Mouse (Mus musculus) intestine, postnatal 0 days (tissue): Measurements from ENCODE around the gene Ptpn7. TPM values are rescaled to one million over a fixed set of nuclear protein-coding genes. Genes with fewer than 3 reads are reported as not detected.

Experiments
- ATAC-seq: fragments of 200-750 bp; cut with Nextera tagmentation; 2 replicates; pipeline ENCODE4 v1.8.0; 2017; ENCODE audit warnings: mild to moderate bottlenecking, moderate TSS enrichment, moderate library complexity
- H3K27ac ChIP-seq: fragments of 300-500 bp; sonication (generic); 2 replicates; pipeline ENCODE4 v1.5.1; 2014; ENCODE audit warnings: mild to moderate bottlenecking, low read depth, low read length, moderate library complexity
- H3K27me3 ChIP-seq: fragments of 300-500 bp; sonication (generic); replicated peaks from 2 replicates; pipeline ENCODE4 v1.6.1; 2014; ENCODE audit warnings: low read length, mixed read lengths; ENCODE audit not compliant: control insufficient read depth, insufficient read depth
- H3K36me3 ChIP-seq: fragments of 300-500 bp; sonication (generic); 2 replicates; pipeline ENCODE4 v1.6.1; 2014; ENCODE audit warnings: mild to moderate bottlenecking, moderate library complexity; ENCODE audit not compliant: control insufficient read depth, insufficient read depth
- H3K4me1 ChIP-seq: fragments of 300-500 bp; sonication (generic); replicated peaks from 2 replicates; pipeline ENCODE4 v1.6.1; 2014; ENCODE audit warnings: antibody characterized with exemption, low read length, mixed read lengths; ENCODE audit not compliant: control insufficient read depth, insufficient read depth
- H3K4me2 ChIP-seq: fragments of 300-500 bp; sonication (generic); replicated peaks from 2 replicates; pipeline ENCODE4 v1.6.1; 2014; ENCODE audit warnings: low read depth, mild to moderate bottlenecking, moderate library complexity
- H3K4me3 ChIP-seq: fragments of 300-500 bp; sonication (generic); 2 replicates; pipeline ENCODE4 v1.5.1; 2014; ENCODE audit warnings: low read depth, low read length
- H3K9ac ChIP-seq: fragments of 300-500 bp; sonication (generic); 2 replicates; pipeline ENCODE4 v1.6.1; 2014; ENCODE audit warnings: mild to moderate bottlenecking, low read depth, low read length
- H3K9me3 ChIP-seq: fragments of 300-500 bp; sonication (generic); 2 replicates; pipeline ENCODE4 v1.6.1; 2016; ENCODE audit warnings: mixed run types; ENCODE audit not compliant: control insufficient read depth
- CTCF ChIP-seq: sonication (generic); IDR thresholded peaks from 2 replicates; pipeline ENCODE4 v1.5.1; 2016; ENCODE audit warnings: low read depth, mild to moderate bottlenecking, control low read depth, antibody characterized with exemption, moderate library complexity
- WGBS: fragments of 180-500 bp; shearing (Covaris S2); extraction: QIAGEN DNeasy Blood & Tissue Kit; methylation state at CpG from one replicate; pipeline ENCODE4 v1.1.7; 2014; 5-methylcytosine and 5-hydroxymethylcytosine counted together
- polyA plus RNA-seq: library from polyadenylated mRNA; unstranded; fragments of >200 nt; fragmentation: Nextera tagmentation; extraction: Ambion mirVana; gene quantifications from 2 replicates; pipeline ENCODE4 v1.2.1, GENCODE M21; 2015

Ptpn7 gene
- polyA plus RNA-seq, 1 experiment from 2014 or later, result 0.76 TPM

DNA sequence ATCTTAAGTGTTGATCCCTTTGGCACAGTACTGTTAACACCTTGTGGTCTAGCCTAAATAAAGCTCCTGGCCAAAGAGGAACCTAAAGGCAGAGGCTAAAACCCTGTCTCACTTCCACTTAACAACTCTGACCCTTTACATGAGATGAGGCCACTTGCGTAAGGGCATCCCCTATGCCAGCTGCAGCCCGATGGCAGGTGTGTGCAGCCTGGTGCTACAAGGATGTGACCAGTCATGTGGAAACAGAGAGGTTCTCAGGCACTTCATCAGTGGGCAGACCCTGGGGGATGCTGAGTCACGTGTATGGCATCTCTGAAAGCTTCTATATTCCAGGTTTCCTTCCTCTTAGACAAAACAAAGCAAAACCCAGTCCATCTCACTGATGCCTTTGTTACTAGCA is 41.6 kb upstream of the Ptpn7 start:
- no peaks in the 10 kb centered on the region; the same call in none of the 2 replicates for H3K27me3 ChIP-seq
- H3K4me1 ChIP-seq, result no peaks in the 10 kb centered on the region
- no peak overlapping the region for H3K9ac ChIP-seq
- no peak for ATAC-seq
- H3K36me3 ChIP-seq, result no peaks in the 10 kb centered on the region
- TF ChIP-seq CTCF, result no peak
- H3K9me3 ChIP-seq, result no peaks in the 10 kb centered on the region
- no peak overlapping the region for H3K4me3 ChIP-seq
- H3K27ac ChIP-seq, result no peak overlapping the region
- no peak overlapping the region for H3K4me2 ChIP-seq
- WGBS, result 76% methylated on average over 3 of the region's 3 CpGs

GRCm38 (mm10) chr1:135094723-135095122 is 37.8 kb upstream of the Ptpn7 start:
- Histone ChIP-seq H3K4me3 (no peak overlapping the region), H3K9ac (no peak overlapping the region), H3K27me3 (no peaks in the 10 kb centered on the region), H3K4me2 (no peak overlapping the region), H3K36me3 (no peaks in the 10 kb centered on the region), H3K4me1 (no peaks in the 10 kb centered on the region), H3K9me3 (no peaks in the 10 kb centered on the region), H3K27ac (no peak overlapping the region)
- 64% methylated on average over 7 of the region's 7 CpGs for WGBS
- no peak for TF ChIP-seq CTCF
- ATAC-seq, result no peak

DNA sequence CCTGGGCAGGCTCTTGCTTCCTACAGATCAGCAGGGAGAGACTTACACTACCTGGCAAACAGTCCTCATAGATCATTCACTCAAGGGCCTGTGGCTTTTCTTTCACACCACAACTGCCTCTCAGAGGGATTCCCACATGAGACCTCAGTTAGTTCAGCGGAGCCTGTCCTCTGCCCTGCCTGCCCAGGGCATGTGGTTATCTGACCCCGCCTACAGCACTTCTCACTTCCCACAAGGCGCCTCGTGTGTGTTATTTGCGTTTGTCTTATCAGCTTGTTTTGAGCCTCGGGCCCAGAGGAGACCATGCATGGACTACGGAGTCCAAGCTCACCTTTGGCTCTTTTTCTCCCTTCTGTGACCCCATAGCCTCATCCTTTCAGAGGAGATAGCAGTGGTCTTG is 37.3 kb upstream of the Ptpn7 start:
- H3K4me2 ChIP-seq, result no peak overlapping the region
- no peaks in the 10 kb centered on the region for H3K27me3 ChIP-seq
- WGBS, result 27% methylated on average over 7 of the region's 7 CpGs
- no peak for TF ChIP-seq CTCF
- H3K9me3 ChIP-seq, result no peaks in the 10 kb centered on the region
- H3K4me1 ChIP-seq, result no peaks in the 10 kb centered on the region
- H3K36me3 ChIP-seq, result no peaks in the 10 kb centered on the region
- no peak for ATAC-seq
- H3K27ac ChIP-seq, result no peak overlapping the region
- H3K9ac ChIP-seq, result no peak overlapping the region
- no peak overlapping the region for H3K4me3 ChIP-seq

- no peaks in the 10 kb centered on the region for H3K4me1 ChIP-seq
These were observed 36.2 kb upstream of the Ptpn7 start for GRCm38 (mm10) chr1:135096312-135096711.

DNA sequence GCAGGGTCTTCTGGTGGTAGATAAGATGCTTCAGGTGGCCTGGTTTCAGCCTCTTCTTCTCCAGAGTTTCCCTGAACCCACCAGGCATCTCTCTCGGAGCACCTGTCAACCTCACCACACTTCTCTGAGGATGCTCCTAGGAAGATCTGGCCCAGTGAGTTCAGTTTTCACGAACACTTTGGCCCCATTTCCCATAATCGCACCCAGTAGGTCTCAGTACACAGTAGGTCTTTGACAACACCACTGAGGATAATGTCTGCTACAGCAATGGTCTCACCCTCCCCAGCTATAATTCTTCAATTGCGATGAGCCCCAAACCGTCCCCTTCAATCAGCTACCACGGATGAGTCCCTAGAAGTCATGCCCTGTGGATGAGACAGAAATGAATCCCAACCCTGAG is 35.1 kb upstream of the Ptpn7 start:
- WGBS, result 93% methylated on average over 6 of the region's 6 CpGs
- no peaks in the 10 kb centered on the region for H3K9me3 ChIP-seq
- H3K4me1 ChIP-seq, result no peaks in the 10 kb centered on the region
- no peak for TF ChIP-seq CTCF
- no peak for ATAC-seq
- H3K4me2 ChIP-seq, result no peak overlapping the region
- no peak overlapping the region for H3K4me3 ChIP-seq
- H3K27ac ChIP-seq, result no peak overlapping the region
- H3K9ac ChIP-seq, result no peak overlapping the region
- H3K36me3 ChIP-seq, result no peaks in the 10 kb centered on the region
- H3K27me3 ChIP-seq, result peaks cover 2% of the 10 kb centered on the region; the same call in 1 of the 2 replicates

More at GRCm38 (mm10) chr1:135096312-135096711, 36.2 kb upstream of the Ptpn7 start:
- Histone ChIP-seq H3K36me3 (no peaks in the 10 kb centered on the region), H3K9ac (no peak overlapping the region), H3K27me3 (no peaks in the 10 kb centered on the region), H3K9me3 (no peaks in the 10 kb centered on the region), H3K27ac (no peak overlapping the region), H3K4me3 (no peak overlapping the region), H3K4me2 (no peak overlapping the region)
- no peak for TF ChIP-seq CTCF
- no peak for ATAC-seq
- WGBS, result 79% methylated on average over 11 of the region's 11 CpGs

DNA sequence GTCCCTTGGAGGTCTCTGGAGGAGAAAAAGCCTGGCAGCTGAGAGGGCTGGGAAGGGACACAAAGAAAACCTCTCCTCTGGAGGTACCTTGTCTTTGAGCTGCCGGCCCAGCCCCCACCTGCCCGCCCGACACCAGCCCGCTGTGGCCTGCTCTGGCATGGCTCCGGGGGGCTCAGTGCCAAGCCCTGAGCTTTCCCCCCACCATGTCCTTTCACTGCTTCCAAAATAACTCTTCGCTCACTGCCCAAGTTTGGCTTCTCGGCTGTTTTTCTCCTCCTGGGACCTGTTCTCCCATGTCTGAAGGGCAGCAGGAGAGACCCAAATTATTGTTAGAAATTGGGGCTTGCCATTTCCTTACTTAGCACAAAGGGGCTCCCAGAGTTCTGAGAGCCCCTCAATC is 34.1 kb upstream of the Ptpn7 start:
- 91% methylated on average over 7 of the region's 7 CpGs for WGBS
- Histone ChIP-seq H3K4me2 (no peak overlapping the region), H3K9me3 (no peaks in the 10 kb centered on the region), H3K27me3 (peaks cover 9% of the 10 kb centered on the region), H3K9ac (no peak overlapping the region), H3K4me1 (no peaks in the 10 kb centered on the region), H3K4me3 (no peak overlapping the region), H3K36me3 (no peaks in the 10 kb centered on the region), H3K27ac (no peak overlapping the region)
- ATAC-seq, result no peak
- no peak for TF ChIP-seq CTCF

- Histone ChIP-seq H3K9me3 (no peaks in the 10 kb centered on the region), H3K4me2 (no peak overlapping the region), H3K9ac (no peak overlapping the region), H3K36me3 (no peaks in the 10 kb centered on the region), H3K27me3 (peaks cover 28% of the 10 kb centered on the region), H3K4me1 (no peaks in the 10 kb centered on the region), H3K4me3 (no peak overlapping the region), H3K27ac (no peak overlapping the region)
- WGBS, result 55% methylated on average over 7 of the region's 7 CpGs
- ATAC-seq, result no peak
- no peak for TF ChIP-seq CTCF
These were observed 32.1 kb upstream of the Ptpn7 start for GRCm38 (mm10) chr1:135100400-135100799.
